Mouse (Mus musculus): ENCODE results near the gene Ntpcr. TPM values are rescaled to one million over a fixed set of nuclear protein-coding genes. Genes with fewer than 3 reads are reported as not detected.

The Ntpcr gene
- total and polyA plus RNA-seq, 3 experiments, result 40.0 to 45.3 TPM; not detected in 1

DNA sequence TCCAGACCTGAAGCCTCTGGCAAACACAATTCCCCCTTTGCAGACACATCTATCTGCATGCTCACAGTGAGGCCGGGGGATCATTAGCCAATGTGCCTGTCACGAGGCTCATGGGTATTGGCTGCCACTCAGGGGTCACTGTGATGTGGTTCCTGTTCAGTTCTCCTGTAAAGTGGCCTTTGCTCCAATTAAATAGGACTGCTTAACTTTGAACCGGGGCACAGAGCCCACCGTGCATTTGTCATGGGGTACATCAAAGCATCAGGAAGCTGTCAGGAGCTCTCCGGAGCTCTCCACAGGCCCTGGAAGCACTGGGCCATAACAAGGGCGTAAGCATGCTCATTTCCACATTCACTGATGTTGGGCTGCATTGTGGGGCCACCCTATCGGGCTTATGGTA, 13.2 kb upstream of the Ntpcr start:
- TF ChIP-seq KAT2A (conservative IDR thresholded peaks at IDR 0.05; ENCODE audit: low read depth, low read length) (no peak), USF1 (IDR thresholded peaks at IDR 0.05; ENCODE audit: low read depth, low read length) (no peak), GATA1 (IDR thresholded peaks at IDR 0.05; ENCODE audit: low read depth, low read length) (no peak), RAD21 (IDR thresholded peaks at IDR 0.05; ENCODE audit: low read depth, low read length) (no peak), ZMIZ1 (IDR thresholded peaks at IDR 0.05; ENCODE audit: low read depth, low read length) (no peak), CTCF (IDR thresholded peaks at IDR 0.05 in 2 of 3, conservative IDR thresholded peaks at IDR 0.05 in 1 of 3; ENCODE audit: control insufficient read depth in 1 of 3, insufficient read depth in 1 of 3, low read depth in 2 of 3, low read length in 3 of 3, poor library complexity in 1 of 3, severe bottlenecking in 1 of 3) (no peak), ETS1 (IDR thresholded peaks at IDR 0.05; ENCODE audit: low read depth, low read length) (no peak), POLR2A (IDR thresholded peaks at IDR 0.05; ENCODE audit: control insufficient read depth in 1 of 2, insufficient read depth in 1 of 2, low read depth in 1 of 2, low read length in 2 of 2, poor library complexity in 1 of 2) (no peak), CHD2 (IDR thresholded peaks at IDR 0.05; ENCODE audit: low read length) (no peak), RCOR1 (IDR thresholded peaks at IDR 0.05; ENCODE audit: low read depth, low read length) (no peak), TBP (IDR thresholded peaks at IDR 0.05; ENCODE audit: low read depth, low read length) (no peak), MEF2A (IDR thresholded peaks at IDR 0.05; ENCODE audit: extremely low read depth, insufficient replicate concordance, low read depth, low read length, poor library complexity, severe bottlenecking) (no peak), TCF12 (IDR thresholded peaks at IDR 0.05; ENCODE audit: low read depth, low read length) (no peak)
- Histone ChIP-seq H3K27me3 (ENCODE audit: control insufficient read depth in 1 of 2, insufficient read depth in 2 of 2, low read length in 2 of 2) (no peaks in the 10 kb centered on the region), H3K9ac (ENCODE audit: control insufficient read depth, low read depth, low read length, poor library complexity, severe bottlenecking) (no peak overlapping the region), H3K36me3 (ENCODE audit: control insufficient read depth in 1 of 2, insufficient read depth in 2 of 2, low read length in 2 of 2) (no peaks in the 10 kb centered on the region), H3K79me2 (ENCODE audit: control insufficient read depth, insufficient read depth, low read length, poor library complexity) (no peaks in the 10 kb centered on the region), H3K9me3 (replicated peaks; ENCODE audit: insufficient read depth, low read length) (no peaks in the 10 kb centered on the region), H3K27ac (ENCODE audit: control insufficient read depth, low read depth, low read length) (no peak overlapping the region), H3K4me1 (ENCODE audit: control insufficient read depth in 1 of 2, insufficient read depth in 2 of 2, low read length in 2 of 2) (no peaks in the 10 kb centered on the region), H3K4me3 (ENCODE audit: control insufficient read depth in 1 of 2, insufficient read depth in 1 of 2, low read depth in 2 of 2, low read length in 2 of 2) (no peak overlapping the region)
- DNase-seq (ENCODE audit: low read depth, low spot score), result no peak

DNA sequence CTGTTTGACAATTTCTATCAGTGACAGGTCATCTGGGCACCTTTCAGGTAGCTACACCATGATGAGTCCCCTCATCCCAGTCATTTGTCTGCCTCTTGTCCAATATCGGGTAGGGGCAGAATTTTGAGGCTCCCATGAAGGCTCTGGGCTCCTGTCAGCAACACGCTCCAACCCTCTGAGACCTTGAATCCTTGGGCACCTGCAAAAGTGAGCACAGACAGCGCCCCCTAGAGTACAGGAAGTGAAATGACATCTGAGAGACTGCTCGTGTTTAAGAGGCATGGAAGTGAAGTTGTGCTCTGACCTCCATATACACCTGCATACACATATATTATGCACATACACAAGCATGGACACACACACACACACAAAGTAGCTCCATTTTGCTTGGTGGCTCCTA, 10.8 kb upstream of the Ntpcr start:
- Histone ChIP-seq H3K4me3 (ENCODE audit: control insufficient read depth in 1 of 2, insufficient read depth in 1 of 2, low read depth in 2 of 2, low read length in 2 of 2) (no peak overlapping the region), H3K27me3 (ENCODE audit: control insufficient read depth in 1 of 2, insufficient read depth in 2 of 2, low read length in 2 of 2) (no peaks in the 10 kb centered on the region), H3K79me2 (ENCODE audit: control insufficient read depth, insufficient read depth, low read length, poor library complexity) (no peaks in the 10 kb centered on the region), H3K9me3 (replicated peaks; ENCODE audit: insufficient read depth, low read length) (no peaks in the 10 kb centered on the region), H3K4me1 (ENCODE audit: control insufficient read depth in 1 of 2, insufficient read depth in 2 of 2, low read length in 2 of 2) (no peaks in the 10 kb centered on the region), H3K27ac (ENCODE audit: control insufficient read depth, low read depth, low read length) (no peak overlapping the region), H3K36me3 (ENCODE audit: control insufficient read depth in 1 of 2, insufficient read depth in 2 of 2, low read length in 2 of 2) (no peaks in the 10 kb centered on the region), H3K9ac (ENCODE audit: control insufficient read depth, low read depth, low read length, poor library complexity, severe bottlenecking) (no peak overlapping the region)
- peak; percentile 30 to 40 (median 30); a peak in 4 of 6 replicates for TF ChIP-seq CTCF (IDR thresholded peaks at IDR 0.05 in 2 of 3, conservative IDR thresholded peaks at IDR 0.05 in 1 of 3; ENCODE audit: control insufficient read depth in 1 of 3, insufficient read depth in 1 of 3, low read depth in 2 of 3, low read length in 3 of 3, poor library complexity in 1 of 3, severe bottlenecking in 1 of 3)
- TF ChIP-seq POLR2A (IDR thresholded peaks at IDR 0.05; ENCODE audit: control insufficient read depth in 1 of 2, insufficient read depth in 1 of 2, low read depth in 1 of 2, low read length in 2 of 2, poor library complexity in 1 of 2), result no peak
- DNase-seq (ENCODE audit: low read depth, low spot score), result no peak

DNA sequence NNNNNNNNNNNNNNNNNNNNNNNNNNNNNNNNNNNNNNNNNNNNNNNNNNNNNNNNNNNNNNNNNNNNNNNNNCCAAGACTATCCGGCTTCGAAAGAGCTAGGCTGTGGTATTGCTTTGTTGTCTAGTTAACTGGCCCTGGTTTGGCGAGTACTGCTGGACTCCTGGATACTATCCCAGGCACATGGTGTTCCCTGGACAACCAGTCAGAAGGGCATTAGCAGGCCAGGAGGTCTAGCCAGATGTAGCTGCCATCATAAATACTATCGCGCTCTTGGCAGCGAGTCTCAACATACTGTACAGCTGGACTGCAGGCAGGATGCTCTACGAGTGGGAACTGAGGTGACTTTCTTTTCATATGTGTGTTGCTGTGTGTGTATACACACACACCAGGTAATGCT, 7.1 kb upstream of the Ntpcr start:
- TF ChIP-seq MXI1 (IDR thresholded peaks at IDR 0.05; ENCODE audit: low read depth, low read length), result no peak
- no peak for TF ChIP-seq MYB (IDR thresholded peaks at IDR 0.05; ENCODE audit: low read depth, low read length)
- TF ChIP-seq RAD21 (IDR thresholded peaks at IDR 0.05; ENCODE audit: low read depth, low read length), result no peak
- no peak for TF ChIP-seq SIN3A (IDR thresholded peaks at IDR 0.05; ENCODE audit: low read length)
- no peak for TF ChIP-seq GATA1 (IDR thresholded peaks at IDR 0.05; ENCODE audit: low read depth, low read length)
- TF ChIP-seq TBP (IDR thresholded peaks at IDR 0.05; ENCODE audit: low read depth, low read length), result no peak
- no peak for TF ChIP-seq TAL1 (IDR thresholded peaks at IDR 0.05; ENCODE audit: low read length)
- no peak for TF ChIP-seq E2F4 (IDR thresholded peaks at IDR 0.05; ENCODE audit: borderline replicate concordance, low read depth, low read length)
- Histone ChIP-seq H3K27me3 (ENCODE audit: control insufficient read depth in 1 of 2, insufficient read depth in 2 of 2, low read length in 2 of 2) (no peaks in the 10 kb centered on the region), H3K4me1 (ENCODE audit: control insufficient read depth in 1 of 2, insufficient read depth in 2 of 2, low read length in 2 of 2) (peaks cover 0 to 13% of the 10 kb centered on the region in 2 experiments; a peak in 2 of 4 replicates)

More for the DNA sequence above, 7.1 kb upstream of the Ntpcr start:
- H3K9ac ChIP-seq (ENCODE audit: control insufficient read depth, low read depth, low read length, poor library complexity, severe bottlenecking), result no peak overlapping the region
- no peaks in the 10 kb centered on the region for H3K79me2 ChIP-seq (ENCODE audit: control insufficient read depth, insufficient read depth, low read length, poor library complexity)
- no peaks in the 10 kb centered on the region for H3K9me3 ChIP-seq (replicated peaks; ENCODE audit: insufficient read depth, low read length)
- DNase-seq (ENCODE audit: low read depth, low spot score), result no peak
- H3K36me3 ChIP-seq (ENCODE audit: control insufficient read depth in 1 of 2, insufficient read depth in 2 of 2, low read length in 2 of 2), result peaks cover 0 to 5% of the 10 kb centered on the region in 2 experiments; a peak in 2 of 4 replicates
- no peak overlapping the region for H3K4me3 ChIP-seq (ENCODE audit: control insufficient read depth in 1 of 2, insufficient read depth in 1 of 2, low read depth in 2 of 2, low read length in 2 of 2)
- no peak overlapping the region for H3K27ac ChIP-seq (ENCODE audit: control insufficient read depth, low read depth, low read length)

All from MEL (cell line).